In genomic region chr12:99640214-99641151, GRCm38 (mm10) we compare ENCODE assay signal across 8 mouse cellular contexts.
A peak's percentile ranks its signal among the peaks of the same experiment; 100 is the strongest.
DNase-seq lines count a peak whose midpoint lies in the region; ATAC-seq and TF ChIP-seq lines count a peak whose summit lies in the region.

No protein-coding gene starts in this region.

- no peak for TF ChIP-seq CTCF in liver, adult 2 months (IDR thresholded peaks at IDR 0.05; ENCODE audit: low read depth, low read length)

- no peaks in the 10 kb centered on the region for H3K4me1 ChIP-seq in liver, adult 2 months (ENCODE audit: control insufficient read depth, insufficient read depth, low read length)
- peaks cover 23% of the 10 kb centered on the region for H3K4me1 ChIP-seq in embryonic facial prominence, embryonic 10.5 days
- H3K4me1 ChIP-seq in liver, embryonic 15.5 days (replicated peaks): no peaks in the 10 kb centered on the region

- WGBS in liver, adult 2 months: 61% methylated on average over 18 of the region's 18 CpGs
- 7% methylated on average over 18 of the region's 18 CpGs for WGBS in embryonic facial prominence, embryonic 10.5 days
- WGBS in liver, embryonic 15.5 days (ENCODE audit: insufficient replicate concordance): 11% methylated on average over 18 of the region's 18 CpGs

- peak overlapping the region; percentile 51 for H3K4me2 ChIP-seq in liver, embryonic 15.5 days

- H3K4me3 ChIP-seq in liver, adult 2 months (ENCODE audit: insufficient read depth, low read depth, low read length): no peak overlapping the region
- H3K4me3 ChIP-seq in embryonic facial prominence, embryonic 10.5 days: peak overlapping the region; percentile 44
- no peak overlapping the region; the same call in 1 of the 2 replicates for H3K4me3 ChIP-seq in liver, embryonic 15.5 days (replicated peaks)

- 0 out of 2 replicates have a peak overlapping the region, but pooled peaks have one; percentile 6 for H3K27ac ChIP-seq in liver, adult 2 months (replicated peaks; ENCODE audit: insufficient read depth, low read depth, low read length)
- peak overlapping the region; percentile 66 for H3K27ac ChIP-seq in embryonic facial prominence, embryonic 10.5 days (replicated peaks)
- H3K27ac ChIP-seq in liver, embryonic 15.5 days (replicated peaks): no peak overlapping the region

- peak overlapping the region; percentile 11; the same call in 1 of the 2 replicates for H3K9ac ChIP-seq in liver, adult 2 months (ENCODE audit: low read depth, low read length)
- no peak overlapping the region for H3K9ac ChIP-seq in liver, embryonic 15.5 days

- TF ChIP-seq POLR2A in liver, adult 2 months (IDR thresholded peaks at IDR 0.05; ENCODE audit: extremely low read depth, insufficient read depth, low read length): no peak

- peaks cover 34% of the 10 kb centered on the region for H3K9me3 ChIP-seq in embryonic facial prominence, embryonic 10.5 days
- 0 out of 2 replicates have a peak, but pooled peaks cover 3% of the 10 kb centered on the region for H3K9me3 ChIP-seq in liver, embryonic 15.5 days (replicated peaks)

- no peaks in the 10 kb centered on the region for H3K36me3 ChIP-seq in liver, adult 2 months (ENCODE audit: control insufficient read depth, insufficient read depth, low read length)
- peaks cover 8% of the 10 kb centered on the region; the same call in 1 of the 2 replicates for H3K36me3 ChIP-seq in embryonic facial prominence, embryonic 10.5 days (replicated peaks)
- no peaks in the 10 kb centered on the region for H3K36me3 ChIP-seq in liver, embryonic 15.5 days (replicated peaks)

- no peaks in the 10 kb centered on the region for H3K79me2 ChIP-seq in liver, adult 2 months (ENCODE audit: control insufficient read depth, insufficient read depth, low read length)

- H3K27me3 ChIP-seq in liver, adult 2 months (ENCODE audit: control insufficient read depth, insufficient read depth, low read length): no peaks in the 10 kb centered on the region
- H3K27me3 ChIP-seq in embryonic facial prominence, embryonic 10.5 days (replicated peaks; ENCODE audit: low read depth, poor library complexity, severe bottlenecking): peaks cover 21% of the 10 kb centered on the region
- no peaks in the 10 kb centered on the region for H3K27me3 ChIP-seq in liver, embryonic 15.5 days

- no peak for DNase-seq in liver, adult 2 months (ENCODE audit: extremely low read depth, low read depth, low spot score)
- DNase-seq in liver: no peak
- DNase-seq in embryonic facial prominence, embryonic 10.5 days (ENCODE audit: low spot score): peak; percentile 16
- peak; percentile 56 for DNase-seq in neural tube, embryonic 10.5 days (ENCODE audit: extremely low spot score, low spot score)
- DNase-seq in thymus, postnatal 4 days: peak; percentile 68
- no peak for DNase-seq in gastrocnemius, adult 8-10 months (ENCODE audit: low spot score in 2 of 2)

- ATAC-seq in hematopoietic stem cell, adult 5-6 weeks (replicated peaks in 1 of 2; ENCODE audit: insufficient read depth in 1 of 2, low FRiP score in 2 of 2, low TSS enrichment in 1 of 2, low read depth in 1 of 2, poor library complexity in 2 of 2, severe bottlenecking in 2 of 2): peak; percentile 52 to 65
- no peak for ATAC-seq in liver, embryonic 15.5 days (ENCODE audit: insufficient read depth)

Comparison
In these comparisons a context has a peak if more than half of its experiments do, and no peak if none do; other contexts are left out.
1. DNase-seq: peak in embryonic facial prominence, embryonic 10.5 days (single experiment), neural tube, embryonic 10.5 days (single experiment) and thymus, postnatal 4 days (single experiment); none in liver, adult 2 months (single experiment), liver (single experiment) and gastrocnemius, adult 8-10 months (0 of 2).